Mouse (Mus musculus) thymus, adult 18-20 months (tissue): ENCODE results near the gene Zc3h10.
"Not testable (repeated sequence)": the region's sequence is repeated elsewhere in the genome, so short reads cannot be mapped to it uniquely, and the experiment has no call there.

ENCODE experiments used
- DNase-seq, 2 experiments: peaks; one replicate each; pipeline ENCODE4 v3.0.0; 2022; ENCODE audit warnings: mixed read lengths in 2 of 2

Gene Zc3h10

DNA sequence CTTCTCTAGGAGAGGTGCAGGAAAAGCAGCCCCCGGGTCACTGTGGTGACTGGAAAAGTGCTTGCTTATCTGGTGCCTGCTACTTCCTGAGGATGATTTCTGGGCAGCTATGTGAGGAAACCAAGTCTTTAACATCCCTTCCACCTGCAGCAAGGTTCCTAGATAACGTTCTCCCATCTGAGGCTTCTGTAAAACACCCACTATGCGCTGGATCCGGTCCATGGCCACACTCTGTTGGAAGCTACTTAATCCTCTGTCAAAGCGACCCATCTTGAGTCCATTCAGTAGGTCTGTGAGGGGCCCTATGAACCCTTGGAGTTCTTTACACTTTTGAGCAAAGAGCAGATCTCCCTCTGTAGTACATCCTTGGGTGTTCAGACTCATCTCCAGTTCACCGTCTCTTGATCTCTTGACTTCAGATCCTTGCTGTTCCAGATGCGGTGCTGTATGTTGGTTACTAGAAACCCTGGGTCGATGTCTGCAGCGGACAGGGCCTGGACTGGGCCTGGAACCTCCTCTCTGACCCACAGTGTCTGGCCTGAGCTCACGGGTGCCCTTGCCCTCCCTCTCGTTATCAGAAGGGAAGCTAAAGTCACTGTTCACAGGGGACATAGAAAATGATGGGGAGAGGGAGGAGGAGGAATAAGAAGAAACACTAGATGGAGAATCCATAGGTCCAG, 2.7 kb upstream of the Zc3h10 start:
- DNase-seq: not testable (repeated sequence)

DNA sequence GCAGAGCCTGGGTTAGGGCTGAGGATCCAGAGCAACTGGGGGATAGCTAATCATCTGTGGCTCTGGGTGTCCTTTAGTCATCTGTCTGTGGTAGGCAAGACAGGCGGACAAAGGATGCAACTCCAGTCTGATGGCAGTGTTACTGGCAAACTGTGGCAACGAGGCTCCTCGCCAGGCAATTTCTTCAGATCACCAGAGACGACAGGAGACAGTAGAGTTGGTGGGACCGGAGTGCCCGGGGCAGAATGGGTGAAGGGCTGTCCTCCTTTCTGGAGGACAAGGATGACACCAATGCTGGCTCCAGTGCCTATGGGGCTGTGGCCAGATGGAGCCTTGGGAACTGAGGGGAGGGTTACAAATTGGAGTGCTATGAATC, 2.1 kb upstream of the Zc3h10 start:
- DNase-seq: peak in 1 of 2 experiments; percentile 35

GRCm38 (mm10) chr10:128548947-128549681, 1.5 kb upstream of the Zc3h10 start, which contains the start of gene Rpl41:
Gene Rpl41 (minus strand): TSS chr10:128549305.
- peak; percentile 87 to 92 for DNase-seq

DNA sequence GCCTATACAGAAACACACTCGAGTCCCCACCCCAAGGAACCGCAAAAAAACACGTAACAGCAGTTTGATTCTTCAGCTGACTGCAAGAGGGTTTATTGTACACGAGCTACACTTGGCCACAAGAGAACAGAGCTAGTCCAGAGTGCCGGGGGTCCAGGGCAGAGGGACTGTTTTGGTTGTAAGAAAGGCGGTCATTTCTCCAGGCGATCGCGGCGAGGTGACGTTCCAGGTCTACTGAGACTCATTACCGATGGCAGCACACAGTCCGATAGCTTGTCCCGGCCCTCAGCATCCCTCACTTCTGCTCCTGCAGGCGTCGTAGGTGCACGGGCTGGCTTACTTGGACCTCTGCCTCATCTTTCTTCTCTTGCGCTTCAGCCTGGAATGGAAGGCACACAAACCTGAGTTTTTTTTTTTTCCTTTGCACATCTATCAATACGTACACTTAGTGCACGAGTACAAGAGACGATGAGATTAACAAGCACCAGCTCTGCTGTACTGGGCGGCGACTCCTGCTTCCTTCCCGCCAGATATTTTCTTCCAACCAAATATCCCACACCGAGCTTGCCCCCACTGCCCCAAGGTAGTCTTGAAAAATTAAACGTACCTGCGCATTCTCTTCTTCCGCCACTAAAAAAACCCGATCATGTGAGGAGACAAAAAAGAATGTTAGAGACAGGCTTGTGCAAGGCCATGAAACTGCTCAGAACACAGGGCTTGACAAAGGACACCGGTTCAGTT, 647 bp upstream of the Zc3h10 start:
- peak in 1 of 2 experiments; percentile 23 for DNase-seq

- no peak for DNase-seq
Observed at GRCm38 (mm10) chr10:128546787-128547186, 787 bp downstream of the Zc3h10 start.

GRCm38 (mm10) chr10:128546361-128546760, 1.2 kb downstream of the Zc3h10 start:
- DNase-seq: no peak

DNA sequence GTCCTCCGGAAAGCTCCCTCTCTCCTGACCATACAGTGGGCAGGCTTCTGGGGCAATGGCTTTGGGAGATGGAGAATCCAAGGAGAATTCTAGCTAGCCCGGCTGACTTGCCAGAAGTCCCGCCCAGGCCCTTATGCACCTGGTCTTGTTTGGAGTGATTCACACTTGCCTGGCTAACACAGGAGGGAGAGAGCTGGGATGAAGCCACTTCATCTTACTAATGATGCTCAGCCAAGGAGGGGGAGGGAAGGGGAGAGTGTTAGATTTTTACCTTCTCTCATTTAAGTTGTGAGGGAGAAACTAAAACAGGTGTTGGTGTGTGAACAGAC, 2.0 kb downstream of the Zc3h10 start:
- DNase-seq: no peak

- no peak for DNase-seq
Observed at GRCm38 (mm10) chr10:128544674-128545569, 2.7 kb downstream of the Zc3h10 start.

DNA sequence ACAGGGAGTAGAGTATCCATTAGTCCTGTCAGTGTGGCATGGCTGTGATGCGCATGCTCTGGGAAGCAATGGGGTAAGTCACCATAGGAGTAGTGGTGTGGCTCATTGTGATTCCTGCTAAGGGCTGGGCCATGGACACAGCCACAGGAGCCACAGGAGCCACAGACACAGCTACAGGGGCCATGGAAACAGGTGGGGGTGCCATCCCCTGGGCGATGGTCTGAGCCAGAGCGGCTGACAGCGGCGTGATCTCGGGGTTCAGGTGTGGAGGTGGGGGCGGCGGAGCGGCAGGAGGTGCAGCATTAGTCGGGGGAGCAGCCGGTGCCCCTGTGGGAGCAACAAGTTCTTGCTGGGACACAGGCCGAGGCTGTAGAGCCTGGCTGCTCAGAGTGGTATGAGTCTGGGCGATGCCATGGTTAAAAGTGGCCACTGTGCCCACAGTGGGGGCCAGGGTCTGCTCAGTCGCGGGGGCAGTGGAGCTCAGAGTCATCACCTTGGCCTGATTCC, 3.4 kb downstream of the Zc3h10 start:
- no peak for DNase-seq

DNA sequence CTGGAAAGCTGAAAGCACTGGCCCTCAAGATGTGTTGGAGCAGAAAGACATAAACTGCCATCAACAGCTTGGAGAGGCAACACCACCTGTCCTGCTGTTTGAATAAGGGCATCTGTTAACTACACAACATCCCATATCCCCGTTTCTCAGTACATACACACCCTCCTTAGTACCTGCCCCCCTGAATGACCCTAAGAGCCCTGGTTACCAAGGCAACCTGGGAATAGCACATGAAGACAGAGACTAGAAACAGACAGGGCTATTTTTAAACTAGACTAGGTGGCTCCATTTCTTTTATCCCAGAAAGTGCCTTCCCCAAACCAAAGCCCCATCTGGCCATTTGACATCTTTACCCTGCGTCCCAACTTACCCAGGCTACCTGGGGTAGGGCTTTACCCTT, 4.5 kb downstream of the Zc3h10 start:
- DNase-seq: no peak

DNA sequence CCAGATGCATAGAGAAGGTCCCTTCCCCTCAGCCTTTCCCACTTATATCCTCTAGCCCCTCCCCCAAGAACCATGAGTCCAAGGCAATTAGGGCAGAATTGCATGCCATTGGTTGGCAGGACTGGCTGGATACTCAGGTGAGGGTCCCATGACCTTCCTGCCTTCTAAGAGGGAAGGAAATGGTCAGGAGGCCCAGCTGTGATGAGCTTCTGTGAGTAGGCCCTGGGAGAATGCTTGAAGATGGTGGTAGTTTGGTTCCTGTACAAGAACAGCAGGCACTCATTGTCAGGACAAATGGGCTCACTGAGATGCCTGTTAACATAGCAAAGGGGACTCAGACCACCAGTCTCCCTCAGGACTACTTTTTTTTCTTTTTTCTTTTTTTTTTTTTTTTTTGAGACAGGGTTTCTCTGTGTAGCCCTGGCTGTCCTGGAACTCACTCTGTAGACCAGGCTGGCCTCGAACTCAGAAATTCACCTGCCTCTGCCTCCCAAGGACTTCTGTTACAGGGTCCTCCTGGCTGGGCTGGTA, 9.2 kb downstream of the Zc3h10 start:
- no peak for DNase-seq

- DNase-seq: peak; percentile 85 to 92
Observed at GRCm38 (mm10) chr10:128536266-128536940, 11.2 kb downstream of the Zc3h10 start.

- DNase-seq: no peak
Observed at GRCm38 (mm10) chr10:128535624-128536265, 11.8 kb downstream of the Zc3h10 start.

DNA sequence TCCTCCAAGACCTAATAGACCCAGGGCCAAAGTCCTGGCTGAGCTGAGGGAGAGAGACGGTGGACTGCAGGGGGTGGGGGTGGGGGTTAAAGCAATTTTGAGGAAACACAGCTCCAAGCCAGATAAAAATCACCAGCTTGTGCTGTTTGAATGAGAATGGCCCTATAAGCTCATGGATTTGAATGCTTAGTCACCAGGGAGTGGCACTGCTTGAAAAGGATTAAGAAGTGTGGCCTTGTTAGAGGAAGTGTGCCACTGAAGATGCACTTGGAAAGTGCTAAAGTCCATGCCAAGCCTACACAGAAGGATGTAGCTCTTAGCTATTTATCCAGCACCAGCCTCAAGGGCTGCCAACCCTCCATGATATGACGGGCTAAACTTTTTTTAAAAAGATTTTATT, 12.4 kb downstream of the Zc3h10 start:
- DNase-seq: no peak

DNA sequence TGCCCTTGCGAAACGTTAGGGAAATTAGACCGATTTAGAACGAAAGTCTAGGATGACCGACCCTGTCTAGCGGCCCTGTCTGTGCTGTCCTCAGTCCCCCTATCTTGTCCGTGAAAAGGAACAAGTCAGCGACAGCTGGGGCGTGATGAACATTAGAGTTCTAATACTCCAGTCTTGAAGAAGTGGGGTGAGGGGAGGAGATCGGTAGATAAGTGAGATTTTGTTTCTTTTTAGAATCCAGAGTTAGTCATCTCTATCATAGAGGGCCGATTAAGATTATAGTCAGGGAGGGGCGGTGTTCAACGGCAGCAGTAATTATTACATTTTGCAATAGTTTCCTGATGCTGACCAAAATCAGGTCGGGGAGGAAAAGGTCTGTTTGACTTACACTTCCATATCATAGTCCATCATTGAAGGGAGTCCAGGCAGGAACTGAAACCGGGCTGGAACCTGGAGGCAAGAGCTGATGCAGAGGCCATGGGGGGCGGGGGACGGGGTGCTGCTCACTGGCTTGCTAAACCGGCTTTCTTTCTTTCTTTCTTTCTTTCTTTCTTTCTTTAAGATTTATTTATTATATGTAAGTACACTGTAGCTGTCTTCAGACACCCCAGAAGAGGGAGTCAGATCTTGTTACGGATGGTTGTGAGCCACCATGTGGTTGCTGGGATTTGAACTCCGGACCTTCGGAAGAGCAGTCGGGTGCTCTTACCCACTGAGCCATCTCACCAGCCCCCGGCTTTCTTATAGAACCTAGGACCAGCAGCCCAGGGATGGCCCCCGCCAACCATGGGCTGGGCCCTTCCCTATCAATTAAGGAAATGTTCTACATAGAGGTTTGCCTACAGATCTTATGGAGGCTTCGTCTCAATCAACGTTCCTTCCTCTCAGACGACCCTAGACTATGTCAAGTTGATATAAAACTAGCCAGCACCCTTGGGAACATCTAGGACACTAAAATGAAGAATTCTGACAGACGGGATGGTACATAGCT, 20.9 kb downstream of the Zc3h10 start:
- no peak for DNase-seq

- DNase-seq: peak; percentile 87 to 94
Observed at GRCm38 (mm10) chr10:128525671-128526308, 21.8 kb downstream of the Zc3h10 start, which contains the start of gene Esyt1. Gene Esyt1 (minus strand): TSS chr10:128525871.

DNA sequence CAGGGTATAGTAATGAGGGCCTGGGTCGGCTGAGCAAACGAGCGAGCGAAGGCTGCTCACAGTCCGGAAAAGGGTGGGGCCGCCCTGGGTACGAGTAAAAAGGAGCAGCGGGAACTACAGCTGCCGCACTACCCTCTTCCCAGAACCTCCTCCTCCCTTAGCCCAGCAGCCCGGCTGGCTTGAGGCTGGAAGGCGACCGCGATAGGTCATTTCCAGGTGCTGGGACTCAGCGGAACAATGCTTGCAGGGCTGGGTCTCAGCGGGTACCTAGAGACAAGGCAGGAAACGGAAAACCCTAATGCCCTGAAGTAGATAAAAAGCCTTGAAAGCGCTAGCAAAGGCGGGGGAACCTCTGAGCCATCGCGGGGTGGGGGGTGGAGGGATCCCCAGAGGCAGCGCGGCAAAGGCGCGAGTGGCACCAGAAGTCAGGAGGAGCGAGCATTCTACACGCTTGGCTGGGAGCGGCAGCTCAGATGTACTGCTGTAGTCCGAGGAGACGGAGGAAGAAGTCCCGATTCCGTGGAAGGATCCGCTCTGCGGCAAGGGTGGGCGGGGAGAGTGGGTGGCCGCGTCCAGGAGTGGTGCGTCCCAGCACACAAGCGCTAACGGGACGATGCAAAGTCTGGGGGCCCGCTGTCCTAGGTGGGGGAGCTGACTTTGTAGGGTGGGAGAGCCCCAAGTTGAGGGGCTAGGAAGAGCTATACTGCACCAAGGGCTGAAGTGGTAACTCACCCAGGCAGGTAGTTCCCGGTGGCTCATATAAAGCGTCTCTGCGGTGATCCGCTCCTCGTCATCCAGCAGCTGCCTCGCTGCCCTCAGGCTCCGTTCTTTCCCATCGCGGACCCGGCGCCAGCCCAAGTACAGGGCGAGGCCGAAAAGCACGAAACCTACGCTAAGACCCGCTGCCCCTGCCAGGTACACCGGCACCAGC, 22.6 kb downstream of the Zc3h10 start:
- DNase-seq: peak; percentile 50 to 65

DNA sequence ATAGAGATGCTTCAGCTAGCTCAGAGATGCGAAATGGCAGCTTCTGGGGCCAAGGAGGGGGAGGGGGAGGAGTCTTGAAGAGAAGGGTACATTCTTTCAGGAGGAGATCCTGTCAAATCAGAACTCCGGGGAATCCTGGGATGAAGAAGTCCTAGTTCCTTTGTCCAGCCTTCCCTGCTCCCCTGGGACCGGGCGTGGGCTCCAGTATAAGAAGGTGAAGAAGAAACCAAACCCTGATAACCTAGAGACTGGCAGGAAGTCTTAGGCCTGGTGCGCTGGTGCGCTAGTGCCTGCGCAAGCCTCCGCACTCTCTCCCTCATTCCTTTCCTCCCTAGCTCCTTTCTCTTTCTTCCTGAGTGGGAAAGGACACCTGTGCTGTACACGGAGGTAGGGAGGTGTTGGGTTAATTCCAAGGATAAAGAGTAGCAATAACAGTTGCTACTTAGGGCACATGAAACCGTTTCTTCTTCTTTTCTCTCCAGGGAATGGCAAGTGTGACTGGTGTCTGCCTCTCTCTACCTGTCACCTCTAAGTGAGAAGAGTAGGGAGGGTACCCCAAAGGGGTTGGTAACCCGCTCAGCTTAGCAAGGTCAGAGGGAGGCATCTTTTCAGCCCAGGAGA, 23.4 kb downstream of the Zc3h10 start:
- no peak for DNase-seq
